Comparison of ENCODE assay signal across 12 mouse cellular contexts in genomic region chr15:64562431-64563111, GRCm38 (mm10).
DNase-seq lines count a peak whose midpoint lies in the region; ATAC-seq lines count a peak whose summit lies in the region.
"Had no signal": no experiment of that assay in that cellular context is flagged by ENCODE, and none has a peak within 500 bp of the region (broad histone marks: within the 10 kb centered on the region; RNA-seq: fewer than 3 reads in every experiment).

No protein-coding gene starts in this region.

- H3K4me1 ChIP-seq in forebrain, embryonic 16.5 days (replicated peaks; ENCODE audit: control insufficient read depth, insufficient read depth, low read length): no peaks in the 10 kb centered on the region
- no peaks in the 10 kb centered on the region for H3K4me1 ChIP-seq in forebrain, embryonic 10.5 days
- H3K4me1 ChIP-seq in kidney, embryonic 15.5 days: no peaks in the 10 kb centered on the region
- H3K4me1 ChIP-seq: forebrain, embryonic 12.5 days had no signal

- DNase-seq in forebrain, embryonic 10.5 days (ENCODE audit: extremely low spot score, low spot score): no peak
- peak; percentile 47 for DNase-seq in 3T3-L1 (ENCODE audit: low read depth, low spot score)
- DNase-seq in frontal cortex, postnatal 25 days (ENCODE audit: low spot score in 2 of 2): peak; percentile 11 to 46
- peak; percentile 50 to 69 for DNase-seq in left cerebral cortex, postnatal 10 days (ENCODE audit: extremely low spot score in 1 of 2, low spot score in 2 of 2)
- no peak for DNase-seq in neural tube, embryonic 10.5 days (ENCODE audit: extremely low spot score, low spot score)
- DNase-seq: B cell, adult 2 months; liver; thymus, adult 2 months had no signal

- H3K36me3 ChIP-seq in forebrain, embryonic 16.5 days (ENCODE audit: control insufficient read depth, insufficient read depth): no peaks in the 10 kb centered on the region
- H3K36me3 ChIP-seq in forebrain, embryonic 10.5 days (replicated peaks): no peaks in the 10 kb centered on the region
- no peaks in the 10 kb centered on the region for H3K36me3 ChIP-seq in kidney, embryonic 15.5 days
- H3K36me3 ChIP-seq: forebrain, embryonic 12.5 days had no signal

- ATAC-seq in forebrain, embryonic 16.5 days: peak; percentile 28; the same call in 1 of the 2 replicates
- ATAC-seq in kidney, embryonic 15.5 days (replicated peaks; ENCODE audit: low FRiP score): no peak
- no peak for ATAC-seq in inflammation-experienced regulatory T-cells, adult 6 months

- intact Hi-C loops in left cerebral cortex, postnatal 10 days (cut with DNase I): loop anchor here (10.0 kb wide), 1 partner anchor 248 kb away; no protein-coding TSS in a partner anchor

- no peak overlapping the region for H3K9ac ChIP-seq in forebrain, embryonic 16.5 days (replicated peaks; ENCODE audit: low read depth, low read length)
- H3K9ac ChIP-seq in kidney, embryonic 15.5 days: no peak overlapping the region
- H3K9ac ChIP-seq: forebrain, embryonic 12.5 days had no signal

- no peak overlapping the region for H3K4me2 ChIP-seq in forebrain, embryonic 16.5 days (ENCODE audit: low read length)
- no peak overlapping the region for H3K4me2 ChIP-seq in kidney, embryonic 15.5 days
- H3K4me2 ChIP-seq: forebrain, embryonic 12.5 days had no signal

- no peaks in the 10 kb centered on the region for H3K27me3 ChIP-seq in forebrain, embryonic 16.5 days (replicated peaks; ENCODE audit: control insufficient read depth, insufficient read depth, low read length)
- H3K27me3 ChIP-seq in forebrain, embryonic 10.5 days (ENCODE audit: poor library complexity, severe bottlenecking): no peaks in the 10 kb centered on the region
- no peaks in the 10 kb centered on the region for H3K27me3 ChIP-seq in kidney, embryonic 15.5 days
- H3K27me3 ChIP-seq: forebrain, embryonic 12.5 days had no signal

- WGBS in forebrain, embryonic 16.5 days: 58% methylated on average over 3 of the region's 3 CpGs
- WGBS in forebrain, embryonic 10.5 days: 90% methylated on average over 3 of the region's 3 CpGs
- WGBS in kidney, embryonic 15.5 days: 80% methylated on average over 3 of the region's 3 CpGs

- no peak overlapping the region for H3K4me3 ChIP-seq in forebrain, embryonic 16.5 days (replicated peaks; ENCODE audit: low read length)
- H3K4me3 ChIP-seq in forebrain, embryonic 10.5 days: no peak overlapping the region
- no peak overlapping the region for H3K4me3 ChIP-seq in kidney, embryonic 15.5 days (replicated peaks)
- H3K4me3 ChIP-seq: forebrain, embryonic 12.5 days had no signal

- H3K27ac ChIP-seq in forebrain, embryonic 16.5 days (ENCODE audit: low read length): no peak overlapping the region
- no peak overlapping the region for H3K27ac ChIP-seq in forebrain, embryonic 10.5 days
- no peak overlapping the region for H3K27ac ChIP-seq in kidney, embryonic 15.5 days
- H3K27ac ChIP-seq: forebrain, embryonic 12.5 days had no signal

- no peaks in the 10 kb centered on the region for H3K9me3 ChIP-seq in forebrain, embryonic 16.5 days (ENCODE audit: control insufficient read depth, low read length)
- H3K9me3 ChIP-seq in forebrain, embryonic 10.5 days: no peaks in the 10 kb centered on the region
- H3K9me3 ChIP-seq in kidney, embryonic 15.5 days (replicated peaks): no peaks in the 10 kb centered on the region
- H3K9me3 ChIP-seq: forebrain, embryonic 12.5 days had no signal

Comparison
In these comparisons a context has a peak if more than half of its experiments do, and no peak if none do; other contexts are left out.
1. DNase-seq: peak in 3T3-L1 (single experiment), frontal cortex, postnatal 25 days (2 of 2) and left cerebral cortex, postnatal 10 days (2 of 2); none in forebrain, embryonic 10.5 days (single experiment) and neural tube, embryonic 10.5 days (single experiment).